Mouse (Mus musculus): ENCODE measurements at regions not wholly inside any gene's neighbourhood (a gene's known extent, or its start where the extent isn't known, plus 50 kb on each side); places are given as distances from the start of the nearest gene placed in this dataset.

GRCm38 (mm10) chr4:64595014-64595599, 528.9 kb upstream of the Pappa start:
- no peak for DNase-seq (ENCODE audit: low read depth, low spot score)
- WGBS: 47% methylated on average over 8 of the region's 8 CpGs

GRCm38 (mm10) chr4:64598465-64598864, 525.5 kb upstream of the Pappa start:
- no peak for DNase-seq (ENCODE audit: low read depth, low spot score)

DNA sequence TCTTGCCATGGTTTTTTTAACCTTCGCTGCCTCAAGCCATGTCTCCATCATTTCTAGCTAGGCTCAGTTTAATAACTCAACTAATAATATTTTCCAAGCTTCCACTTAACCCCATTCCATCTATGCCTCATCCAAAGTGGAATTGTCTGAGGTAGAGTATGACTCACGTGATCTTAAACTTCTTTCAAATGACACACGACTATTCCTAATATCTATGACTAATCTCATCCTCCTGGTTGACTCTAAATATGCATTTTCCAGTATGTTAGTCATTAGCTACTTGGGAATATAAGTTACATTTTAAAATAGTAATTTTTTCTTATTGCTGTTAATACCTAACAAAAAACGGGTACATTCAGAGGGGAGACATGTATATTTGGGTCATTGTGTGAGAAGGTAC, 524.8 kb upstream of the Pappa start:
- WGBS: 73% methylated on average over 4 of the region's 4 CpGs
- DNase-seq (ENCODE audit: low read depth, low spot score): no peak

DNA sequence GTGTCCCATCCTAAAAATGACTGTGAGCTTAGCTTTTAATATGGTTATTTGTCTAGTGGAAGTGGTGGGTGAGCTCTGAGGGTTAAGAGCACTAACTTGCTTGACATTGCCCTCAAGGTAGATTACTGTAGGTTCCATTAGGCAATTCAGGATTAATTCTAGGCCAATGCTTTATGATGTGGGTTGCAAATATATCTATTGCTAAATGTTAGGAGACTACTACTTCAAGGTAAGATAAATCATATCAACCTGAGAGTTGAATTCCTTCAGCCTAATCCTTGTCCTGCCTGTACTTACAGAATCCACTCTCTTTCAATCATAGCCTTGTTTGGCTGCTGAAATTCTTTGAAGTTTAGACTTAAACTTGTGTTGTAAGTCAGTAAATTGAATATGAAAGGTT, 501.2 kb upstream of the Pappa start:
- DNase-seq (ENCODE audit: low read depth, low spot score): no peak

GRCm38 (mm10) chr4:64632189-64632588, 491.8 kb upstream of the Pappa start:
- DNase-seq (ENCODE audit: low read depth, low spot score): no peak
- 56% methylated on average over 1 of the region's 1 CpGs for WGBS

DNA sequence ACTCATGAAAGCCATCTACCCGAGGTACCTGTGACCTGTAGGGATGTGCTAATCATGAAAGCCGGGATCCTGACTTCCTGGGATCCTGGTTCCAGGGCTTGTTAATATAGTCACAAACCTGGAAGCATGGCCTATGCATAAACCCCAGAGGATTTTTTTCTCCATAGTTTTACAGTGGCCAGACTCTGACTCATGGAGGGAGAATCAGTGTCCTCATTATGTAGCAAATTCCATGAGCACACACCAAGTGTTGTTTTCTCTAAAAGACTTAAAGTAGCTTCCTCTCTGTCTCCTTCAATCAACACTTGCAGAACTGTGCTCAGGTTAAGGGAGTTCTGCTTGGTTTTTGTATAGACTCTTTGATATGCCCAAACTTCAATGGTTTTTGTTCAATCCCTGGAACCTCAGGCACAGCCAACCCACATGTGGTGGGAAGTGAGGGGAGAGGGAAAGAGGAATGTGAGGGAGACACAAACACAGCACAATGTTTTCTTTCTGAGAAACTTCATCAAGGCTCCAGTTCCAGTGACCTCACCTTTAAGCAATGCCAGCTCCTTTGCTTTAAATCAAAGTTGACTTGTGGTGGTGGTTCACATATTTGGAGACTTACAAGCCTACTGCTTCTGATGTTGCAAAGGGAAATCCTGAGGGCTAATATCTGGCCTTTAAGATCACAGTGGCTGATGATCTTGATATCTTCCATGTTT, 488.6 kb upstream of the Pappa start:
- 82% methylated on average over 2 of the region's 2 CpGs for WGBS
- no peak for DNase-seq (ENCODE audit: low read depth, low spot score)

DNA sequence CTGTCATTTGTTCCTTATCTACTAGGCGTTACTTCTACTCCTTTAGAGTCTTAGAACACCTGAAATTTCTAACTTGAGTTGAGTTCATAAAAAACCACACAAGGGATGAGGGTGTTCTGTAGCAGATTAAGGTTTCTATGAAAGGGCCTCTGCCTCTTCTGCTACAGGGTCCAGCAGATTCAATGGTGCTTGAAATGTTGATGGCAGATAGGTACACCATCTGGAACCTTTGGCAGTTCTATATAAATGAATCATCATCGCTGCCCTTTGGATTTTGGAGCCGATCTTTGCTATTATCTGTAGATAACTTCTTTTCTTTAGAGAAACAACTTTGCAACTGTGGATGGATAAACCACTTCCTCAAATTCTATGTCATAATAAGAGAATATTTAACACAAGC, 483.9 kb upstream of the Pappa start:
- WGBS: 82% methylated on average over 3 of the region's 3 CpGs
- DNase-seq (ENCODE audit: low read depth, low spot score): no peak

- DNase-seq (ENCODE audit: low read depth, low spot score): no peak
- 66% methylated on average over 1 of the region's 1 CpGs for WGBS
Measured at GRCm38 (mm10) chr4:64640976-64641375, 483.0 kb upstream of the Pappa start.

GRCm38 (mm10) chr4:64645141-64645540, 478.8 kb upstream of the Pappa start:
- 58% methylated on average over 2 of the region's 2 CpGs for WGBS
- DNase-seq (ENCODE audit: low read depth, low spot score): no peak

GRCm38 (mm10) chr4:64654157-64654556, 469.8 kb upstream of the Pappa start:
- DNase-seq (ENCODE audit: low read depth, low spot score): no peak
- WGBS: 81% methylated on average over 3 of the region's 3 CpGs

- no peak for DNase-seq (ENCODE audit: low read depth, low spot score)
Measured at GRCm38 (mm10) chr4:64655534-64655933, 468.4 kb upstream of the Pappa start.

GRCm38 (mm10) chr4:64663722-64664121, 460.3 kb upstream of the Pappa start:
- WGBS: 84% methylated on average over 2 of the region's 2 CpGs

GRCm38 (mm10) chr4:64667998-64668397, 456.0 kb upstream of the Pappa start:
- DNase-seq (ENCODE audit: low read depth, low spot score): no peak

More at GRCm38 (mm10) chr4:64663722-64664121, 460.3 kb upstream of the Pappa start:
- DNase-seq (ENCODE audit: low read depth, low spot score): no peak

GRCm38 (mm10) chr4:64669722-64670121, 454.3 kb upstream of the Pappa start:
- DNase-seq (ENCODE audit: low read depth, low spot score): no peak
- 61% methylated on average over 2 of the region's 2 CpGs for WGBS

More at GRCm38 (mm10) chr4:64667998-64668397, 456.0 kb upstream of the Pappa start:
- 70% methylated on average over 3 of the region's 3 CpGs for WGBS

DNA sequence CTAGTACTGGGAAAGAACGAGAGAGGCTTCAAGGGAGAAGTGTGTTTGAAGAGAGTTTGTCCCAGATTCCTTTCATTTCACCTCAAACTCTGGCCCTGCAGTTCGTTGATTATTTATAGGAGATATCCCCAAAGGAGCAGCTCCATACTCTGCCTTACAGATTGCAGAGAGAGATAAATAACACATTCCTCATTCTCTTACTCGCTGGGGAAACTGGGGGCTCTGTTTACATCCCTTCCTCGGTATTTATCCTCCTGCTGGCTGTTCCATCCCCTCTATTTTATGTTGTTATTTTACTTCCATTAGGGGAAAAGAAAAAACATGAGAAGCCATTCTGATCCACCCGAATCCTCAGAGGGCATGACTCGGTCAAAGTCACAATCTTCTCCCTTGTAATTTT, 447.5 kb upstream of the Pappa start:
- DNase-seq (ENCODE audit: low read depth, low spot score): no peak
- 32% methylated on average over 6 of the region's 6 CpGs for WGBS

DNA sequence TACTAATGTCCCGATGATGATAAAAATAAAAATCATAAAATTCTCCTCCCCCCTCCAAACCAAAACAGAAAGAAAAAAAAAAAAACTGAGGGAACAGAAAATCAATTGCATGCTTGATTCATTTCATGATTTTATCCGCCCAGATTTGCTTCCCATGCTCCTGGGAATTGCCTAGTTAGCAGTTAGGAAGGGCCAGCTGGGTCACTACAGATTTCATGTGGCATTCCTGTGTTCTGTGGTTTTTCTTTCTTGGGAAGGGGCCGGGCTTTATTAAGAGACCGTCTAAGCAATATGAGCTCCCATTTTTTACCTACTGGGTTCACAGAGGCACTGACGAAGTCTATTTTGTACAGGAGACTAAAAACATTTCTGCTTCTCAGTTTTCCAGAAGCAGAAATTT, 447.1 kb upstream of the Pappa start:
- 70% methylated on average over 5 of the region's 5 CpGs for WGBS
- no peak for DNase-seq (ENCODE audit: low read depth, low spot score)

DNA sequence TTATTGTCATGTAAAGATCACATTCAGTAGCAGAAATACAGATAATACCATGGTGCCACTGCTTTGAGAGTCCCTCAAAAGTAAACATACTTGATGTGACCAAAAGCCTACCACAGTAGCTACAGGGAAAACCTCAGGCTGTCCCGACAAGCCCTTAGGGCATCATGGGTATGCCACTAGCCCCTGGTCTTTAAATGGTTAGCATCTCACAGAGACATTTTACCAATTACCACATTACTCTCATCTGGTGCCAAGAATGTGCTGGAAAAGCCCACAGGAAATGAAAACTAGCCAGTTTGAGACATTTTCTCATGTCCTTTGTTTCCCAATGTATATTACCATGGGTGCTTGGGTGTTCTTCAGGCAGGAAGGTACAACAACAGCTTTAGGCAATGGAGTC, 439.3 kb upstream of the Pappa start:
- WGBS: 86% methylated on average over 1 of the region's 1 CpGs
- DNase-seq (ENCODE audit: low read depth, low spot score): no peak

GRCm38 (mm10) chr4:64696134-64696533, 427.8 kb upstream of the Pappa start:
- WGBS: 76% methylated on average over 1 of the region's 1 CpGs
- no peak for DNase-seq (ENCODE audit: low read depth, low spot score)

GRCm38 (mm10) chr4:64723296-64723695, 400.7 kb upstream of the Pappa start:
- 55% methylated on average over 3 of the region's 3 CpGs for WGBS
- DNase-seq (ENCODE audit: low read depth, low spot score): no peak

DNA sequence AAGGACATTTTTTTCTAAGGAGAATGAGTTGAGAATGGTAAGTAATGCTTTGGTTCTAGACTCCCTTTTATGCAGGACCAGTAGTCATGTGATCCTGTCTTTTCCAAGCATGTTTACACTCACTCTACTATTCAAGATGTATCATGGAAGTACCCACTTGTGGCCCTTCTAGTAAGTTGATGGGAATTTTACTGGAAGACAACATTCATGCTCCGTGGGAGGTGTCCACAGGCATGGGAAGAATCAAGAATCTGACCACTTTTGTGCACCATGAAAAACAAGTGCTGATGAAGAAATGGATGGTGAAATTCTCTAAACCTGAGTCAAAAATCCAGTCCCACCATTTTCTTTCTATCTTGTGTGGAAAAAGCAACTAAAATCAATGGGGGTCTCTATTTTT, 399.1 kb upstream of the Pappa start:
- DNase-seq (ENCODE audit: low read depth, low spot score): no peak
- WGBS: 56% methylated on average over 1 of the region's 1 CpGs

DNA sequence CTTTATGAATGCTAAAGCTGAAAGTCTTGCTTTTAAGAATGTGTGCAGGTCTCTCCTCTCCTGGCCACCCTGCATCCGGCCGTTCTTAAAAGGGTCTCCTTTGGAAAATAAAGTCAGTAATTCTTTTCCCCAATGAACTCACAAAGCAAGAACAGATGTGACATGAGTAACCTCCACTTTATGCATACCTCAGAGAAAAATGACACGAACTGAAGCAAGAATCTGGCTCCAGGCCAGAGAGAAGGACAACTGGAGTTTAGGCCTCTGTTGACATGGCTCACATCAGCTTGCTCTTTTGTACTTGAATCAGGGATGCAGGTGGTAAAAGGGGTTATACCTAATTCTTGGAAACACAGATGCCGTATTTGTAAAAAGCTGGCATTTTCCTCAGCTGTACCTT, 368.0 kb upstream of the Pappa start:
- 73% methylated on average over 4 of the region's 4 CpGs for WGBS
- no peak for DNase-seq (ENCODE audit: low read depth, low spot score)

DNA sequence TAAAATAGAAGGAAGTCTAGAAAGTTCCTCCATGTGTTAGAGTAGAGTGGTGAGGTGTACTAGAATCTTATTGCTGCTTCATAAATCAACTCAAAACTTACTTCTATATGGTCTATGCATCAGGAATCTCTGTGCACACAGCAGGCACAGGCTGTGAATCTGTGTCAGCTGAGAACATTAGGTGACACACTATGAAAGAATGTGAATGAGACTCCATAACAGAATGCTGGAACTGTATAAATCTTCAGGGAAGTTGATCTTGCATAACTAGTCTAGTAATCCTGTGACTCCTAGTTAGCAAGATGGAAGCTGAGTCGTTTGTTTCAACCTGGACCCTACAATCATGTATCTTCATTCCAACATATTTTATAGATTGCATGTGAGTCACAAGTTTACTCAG, 355.4 kb upstream of the Pappa start:
- no peak for DNase-seq (ENCODE audit: low read depth, low spot score)
- 71% methylated on average over 1 of the region's 1 CpGs for WGBS
